Mouse (Mus musculus): ENCODE measurements around the gene Lad1. TPM values are rescaled to one million over a fixed set of nuclear protein-coding genes. Genes with fewer than 3 reads are reported as not detected.

The Lad1 gene
- polyA plus RNA-seq, 1 experiment: not detected

GRCm38 (mm10) chr1:135817595-135817994 is 803 bp upstream of the Lad1 start:
- H3K4me3 ChIP-seq (ENCODE audit: insufficient read depth, low read length): no peak overlapping the region
- H3K27ac ChIP-seq (ENCODE audit: insufficient read depth, low read length): no peak overlapping the region
- H3K4me1 ChIP-seq (ENCODE audit: control insufficient read depth, insufficient read depth, low read length): no peaks in the 10 kb centered on the region
- TF ChIP-seq POLR2A (IDR thresholded peaks at IDR 0.05; ENCODE audit: low read depth, low read length) (no peak), CTCF (IDR thresholded peaks at IDR 0.05; ENCODE audit: borderline replicate concordance, insufficient read depth, low read length) (no peak)

- H3K4me3 ChIP-seq (ENCODE audit: insufficient read depth, low read length): no peak overlapping the region
- TF ChIP-seq POLR2A (IDR thresholded peaks at IDR 0.05; ENCODE audit: low read depth, low read length): no peak
- TF ChIP-seq CTCF (IDR thresholded peaks at IDR 0.05; ENCODE audit: borderline replicate concordance, insufficient read depth, low read length): no peak
- H3K27ac ChIP-seq (ENCODE audit: insufficient read depth, low read length): no peak overlapping the region
- no peaks in the 10 kb centered on the region for H3K4me1 ChIP-seq (ENCODE audit: control insufficient read depth, insufficient read depth, low read length)
Observed at GRCm38 (mm10) chr1:135820071-135820470, 1.7 kb downstream of the Lad1 start.

- TF ChIP-seq POLR2A (IDR thresholded peaks at IDR 0.05; ENCODE audit: low read depth, low read length) (no peak), CTCF (IDR thresholded peaks at IDR 0.05; ENCODE audit: borderline replicate concordance, insufficient read depth, low read length) (no peak)
- H3K27ac ChIP-seq (ENCODE audit: insufficient read depth, low read length): no peak overlapping the region
- no peaks in the 10 kb centered on the region for H3K4me1 ChIP-seq (ENCODE audit: control insufficient read depth, insufficient read depth, low read length)
- H3K4me3 ChIP-seq (ENCODE audit: insufficient read depth, low read length): no peak overlapping the region
Observed at GRCm38 (mm10) chr1:135820736-135821364, 2.5 kb downstream of the Lad1 start.

GRCm38 (mm10) chr1:135821780-135822179 is 3.4 kb downstream of the Lad1 start:
- Histone ChIP-seq H3K4me3 (ENCODE audit: insufficient read depth, low read length) (no peak overlapping the region), H3K27ac (ENCODE audit: insufficient read depth, low read length) (no peak overlapping the region), H3K4me1 (ENCODE audit: control insufficient read depth, insufficient read depth, low read length) (no peaks in the 10 kb centered on the region)
- no peak for TF ChIP-seq POLR2A (IDR thresholded peaks at IDR 0.05; ENCODE audit: low read depth, low read length)
- TF ChIP-seq CTCF (IDR thresholded peaks at IDR 0.05; ENCODE audit: borderline replicate concordance, insufficient read depth, low read length): no peak

- TF ChIP-seq POLR2A (IDR thresholded peaks at IDR 0.05; ENCODE audit: low read depth, low read length) (no peak), CTCF (IDR thresholded peaks at IDR 0.05; ENCODE audit: borderline replicate concordance, insufficient read depth, low read length) (0 out of 2 replicates have a peak, but pooled peaks have one; percentile 14)
Observed at GRCm38 (mm10) chr1:135828918-135829317, 10.5 kb downstream of the Lad1 start.

GRCm38 (mm10) chr1:135834206-135834859 is 15.9 kb downstream of the Lad1 start:
- H3K4me1 ChIP-seq (ENCODE audit: control insufficient read depth, insufficient read depth, low read length): no peaks in the 10 kb centered on the region
- TF ChIP-seq POLR2A (IDR thresholded peaks at IDR 0.05; ENCODE audit: low read depth, low read length) (no peak), CTCF (IDR thresholded peaks at IDR 0.05; ENCODE audit: borderline replicate concordance, insufficient read depth, low read length) (no peak)
- no peak overlapping the region for H3K27ac ChIP-seq (ENCODE audit: insufficient read depth, low read length)
- no peak overlapping the region for H3K4me3 ChIP-seq (ENCODE audit: insufficient read depth, low read length)

More at GRCm38 (mm10) chr1:135828918-135829317, 10.5 kb downstream of the Lad1 start:
- Histone ChIP-seq H3K4me1 (ENCODE audit: control insufficient read depth, insufficient read depth, low read length) (no peaks in the 10 kb centered on the region), H3K27ac (ENCODE audit: insufficient read depth, low read length) (no peak overlapping the region), H3K4me3 (ENCODE audit: insufficient read depth, low read length) (no peak overlapping the region)

GRCm38 (mm10) chr1:135834983-135835382 is 16.6 kb downstream of the Lad1 start:
- Histone ChIP-seq H3K4me1 (ENCODE audit: control insufficient read depth, insufficient read depth, low read length) (no peaks in the 10 kb centered on the region), H3K27ac (ENCODE audit: insufficient read depth, low read length) (no peak overlapping the region), H3K4me3 (ENCODE audit: insufficient read depth, low read length) (no peak overlapping the region)
- no peak for TF ChIP-seq POLR2A (IDR thresholded peaks at IDR 0.05; ENCODE audit: low read depth, low read length)
- no peak for TF ChIP-seq CTCF (IDR thresholded peaks at IDR 0.05; ENCODE audit: borderline replicate concordance, insufficient read depth, low read length)

- H3K27ac ChIP-seq (ENCODE audit: insufficient read depth, low read length): no peak within 1 kb of the TSS
Observed at GRCm38 (mm10) chr1:135835716-135836483, 17.5 kb downstream of the Lad1 start, which contains the start of gene Tnnt2. Gene Tnnt2, plus strand, starts transcription at chr1:135836354.

GRCm38 (mm10) chr1:135838626-135839025 is 20.2 kb downstream of the Lad1 start:
- Histone ChIP-seq H3K4me1 (ENCODE audit: control insufficient read depth, insufficient read depth, low read length) (peaks cover 4% of the 10 kb centered on the region; the same call in 1 of the 2 replicates), H3K27ac (ENCODE audit: insufficient read depth, low read length) (no peak overlapping the region)
- no peak for TF ChIP-seq POLR2A (IDR thresholded peaks at IDR 0.05; ENCODE audit: low read depth, low read length)
- no peak for TF ChIP-seq CTCF (IDR thresholded peaks at IDR 0.05; ENCODE audit: borderline replicate concordance, insufficient read depth, low read length)

More at GRCm38 (mm10) chr1:135835716-135836483, 17.5 kb downstream of the Lad1 start, which contains the start of gene Tnnt2:
- TF ChIP-seq POLR2A (IDR thresholded peaks at IDR 0.05; ENCODE audit: low read depth, low read length): no peak
- no peak for TF ChIP-seq CTCF (IDR thresholded peaks at IDR 0.05; ENCODE audit: borderline replicate concordance, insufficient read depth, low read length)
- no peaks in the 10 kb centered on the region for H3K4me1 ChIP-seq (ENCODE audit: control insufficient read depth, insufficient read depth, low read length)
- no peak within 1 kb of the TSS for H3K4me3 ChIP-seq (ENCODE audit: insufficient read depth, low read length)

More at GRCm38 (mm10) chr1:135838626-135839025, 20.2 kb downstream of the Lad1 start:
- H3K4me3 ChIP-seq (ENCODE audit: insufficient read depth, low read length): no peak overlapping the region
